Mouse (Mus musculus): ENCODE measurements around the gene Ssc5d. TPM values are rescaled to one million over a fixed set of nuclear protein-coding genes. Genes with fewer than 3 reads are reported as not detected.

Ssc5d gene
- total and polyA plus RNA-seq, 3 experiments: 0.09 to 1.6 (median 0.30) TPM

DNA sequence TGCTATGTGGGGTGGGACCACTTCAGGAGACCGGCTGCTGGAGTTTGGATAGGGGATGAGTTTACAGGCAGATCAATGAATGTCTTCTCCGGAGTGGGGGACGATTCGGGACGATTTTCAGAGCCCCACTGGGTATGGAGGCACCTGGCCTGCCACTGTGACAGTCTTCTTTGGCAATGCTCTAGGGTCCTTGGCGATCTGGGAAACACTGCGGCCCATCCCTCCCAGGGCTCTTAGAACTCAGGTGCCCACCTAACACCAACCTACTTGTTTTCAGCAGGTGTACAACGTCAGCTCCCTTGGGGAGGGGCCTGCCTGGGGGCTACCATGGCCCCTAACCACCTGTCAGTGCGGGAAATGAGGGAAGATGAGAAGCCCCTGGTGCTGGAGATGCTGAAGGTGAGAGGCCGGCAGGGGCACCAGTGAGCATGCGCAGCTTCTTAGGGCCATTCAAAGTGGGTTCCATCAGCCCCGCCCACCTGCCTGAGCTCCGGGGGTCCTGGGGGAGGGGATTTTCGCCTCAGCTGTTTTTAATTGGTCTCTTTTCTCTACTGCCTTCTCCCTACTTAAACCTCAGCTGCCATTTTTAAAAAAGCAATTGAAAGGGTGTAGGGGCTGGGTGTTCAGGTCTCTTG is 2.5 kb upstream of the Ssc5d start:
- in situ Hi-C loops (cut with MboI; ENCODE audit: low pct_ligation_motif_present, low pct_unique_long_range_greater_than_20kb, low sequenced_read_pairs) (no loop called here), dilution Hi-C loops (cut with MboI; ENCODE audit: extremely low pct_ligation_motif_present, extremely low pct_unique_long_range_greater_than_20kb, low sequenced_read_pairs) (no loop called here)
- no peak for DNase-seq (ENCODE audit: extremely low read depth)

DNA sequence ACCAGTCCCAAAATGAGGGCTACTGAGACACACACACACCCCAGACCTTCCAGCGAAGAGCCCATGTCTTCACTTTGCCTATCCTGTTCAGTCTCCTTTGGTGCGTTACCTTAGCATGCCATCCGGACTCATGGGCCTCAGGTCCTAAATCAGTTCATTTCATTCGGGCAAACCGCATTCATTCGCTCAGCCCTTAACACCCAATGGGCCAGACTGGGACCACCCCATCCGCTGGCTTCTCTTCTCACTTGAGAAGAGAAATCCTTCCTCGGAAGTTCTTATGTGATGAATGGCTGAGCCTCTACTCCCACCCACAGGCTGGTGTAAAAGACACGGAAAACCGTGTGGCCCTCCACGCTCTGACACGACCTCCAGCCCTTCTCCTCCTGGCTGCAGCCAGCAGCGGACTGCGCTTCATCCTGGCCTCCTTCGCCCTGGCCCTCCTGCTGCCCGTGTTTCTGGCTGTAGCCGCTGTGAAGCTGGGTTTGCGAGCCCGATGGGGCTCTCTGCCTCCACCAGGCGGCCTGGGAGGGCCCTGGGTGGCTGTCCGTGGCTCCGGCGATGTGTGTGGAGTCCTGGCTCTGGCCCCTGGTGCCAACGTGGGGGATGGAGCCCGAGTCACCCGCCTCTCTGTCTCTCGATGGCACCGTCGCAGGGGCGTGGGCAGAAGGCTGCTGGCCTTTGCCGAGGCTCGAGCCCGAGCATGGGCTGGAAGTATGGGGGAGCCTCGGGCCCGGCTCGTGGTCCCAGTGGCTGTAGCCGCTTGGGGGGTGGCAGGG is 1.8 kb upstream of the Ssc5d start:
- no peak overlapping the region for H3K4me3 ChIP-seq (replicated peaks in 1 of 3; ENCODE audit: low read depth in 2 of 3, low read length in 2 of 3, poor library complexity in 1 of 3)
- in situ Hi-C loops (cut with MboI; ENCODE audit: low pct_ligation_motif_present, low pct_unique_long_range_greater_than_20kb, low sequenced_read_pairs) (no loop called here), dilution Hi-C loops (cut with MboI; ENCODE audit: extremely low pct_ligation_motif_present, extremely low pct_unique_long_range_greater_than_20kb, low sequenced_read_pairs) (no loop called here)
- H3K9me3 ChIP-seq (replicated peaks; ENCODE audit: low read length): no peaks in the 10 kb centered on the region
- peaks cover 5 to 23% of the 10 kb centered on the region in 2 experiments for H3K4me1 ChIP-seq (ENCODE audit: control insufficient read depth in 1 of 2, insufficient read depth in 2 of 2)
- peaks cover 21 to 31% of the 10 kb centered on the region in 2 experiments for H3K36me3 ChIP-seq (replicated peaks in 1 of 2; ENCODE audit: control insufficient read depth in 1 of 2, insufficient read depth in 1 of 2, low read length in 1 of 2)
- H3K4me2 ChIP-seq (ENCODE audit: insufficient read depth, low read depth, poor library complexity, severe bottlenecking): no peak overlapping the region
- no peaks in the 10 kb centered on the region for H3K27me3 ChIP-seq (replicated peaks)
- DNase-seq (ENCODE audit: extremely low read depth): no peak
- no peak overlapping the region for H3K27ac ChIP-seq (ENCODE audit: insufficient read depth, low read depth)
- H3K79me2 ChIP-seq (replicated peaks; ENCODE audit: control insufficient read depth, extremely low read depth, insufficient read depth, poor library complexity, severe bottlenecking): no peaks in the 10 kb centered on the region
- TF ChIP-seq NELFE (IDR thresholded peaks at IDR 0.05; ENCODE audit: low read depth, low read length): no peak
- TF ChIP-seq ETS1 (conservative IDR thresholded peaks at IDR 0.05; ENCODE audit: low read depth, low read length): no peak
- TF ChIP-seq CHD2 (IDR thresholded peaks at IDR 0.05; ENCODE audit: low read length): no peak
- TF ChIP-seq JUND (conservative IDR thresholded peaks at IDR 0.05; ENCODE audit: low read depth, low read length): no peak
- H3K9ac ChIP-seq (ENCODE audit: insufficient read depth, low read depth): no peak overlapping the region

More for the DNA sequence above, 2.5 kb upstream of the Ssc5d start:
- no peak overlapping the region for H3K4me3 ChIP-seq (replicated peaks in 1 of 3; ENCODE audit: low read depth in 2 of 3, low read length in 2 of 3, poor library complexity in 1 of 3)
- H3K4me2 ChIP-seq (ENCODE audit: insufficient read depth, low read depth, poor library complexity, severe bottlenecking): no peak overlapping the region
- no peaks in the 10 kb centered on the region for H3K9me3 ChIP-seq (replicated peaks; ENCODE audit: low read length)
- H3K4me1 ChIP-seq (ENCODE audit: control insufficient read depth in 1 of 2, insufficient read depth in 2 of 2): peaks cover 5 to 23% of the 10 kb centered on the region in 2 experiments
- no peak overlapping the region for H3K27ac ChIP-seq (ENCODE audit: insufficient read depth, low read depth)
- no peak overlapping the region for H3K9ac ChIP-seq (ENCODE audit: insufficient read depth, low read depth)
- no peaks in the 10 kb centered on the region for H3K27me3 ChIP-seq (replicated peaks)
- no peaks in the 10 kb centered on the region for H3K79me2 ChIP-seq (replicated peaks; ENCODE audit: control insufficient read depth, extremely low read depth, insufficient read depth, poor library complexity, severe bottlenecking)
- peaks cover 26 to 38% of the 10 kb centered on the region in 2 experiments for H3K36me3 ChIP-seq (replicated peaks in 1 of 2; ENCODE audit: control insufficient read depth in 1 of 2, insufficient read depth in 1 of 2, low read length in 1 of 2)
- TF ChIP-seq NELFE (IDR thresholded peaks at IDR 0.05; ENCODE audit: low read depth, low read length) (no peak), RCOR1 (conservative IDR thresholded peaks at IDR 0.05; ENCODE audit: low read depth, low read length) (no peak), NRF1 (IDR thresholded peaks at IDR 0.05; ENCODE audit: low read depth, low read length) (peak; percentile 50), CHD1 (IDR thresholded peaks at IDR 0.05; ENCODE audit: low read depth, low read length) (no peak), ZMIZ1 (IDR thresholded peaks at IDR 0.05; ENCODE audit: low read depth, low read length) (no peak), POLR2AphosphoS2 (IDR thresholded peaks at IDR 0.05; ENCODE audit: low read depth, low read length) (no peak), TCF12 (IDR thresholded peaks at IDR 0.05; ENCODE audit: low read depth, low read length) (no peak), JUN (IDR thresholded peaks at IDR 0.05; ENCODE audit: insufficient read depth, low read depth, low read length) (no peak), CTCF (conservative IDR thresholded peaks at IDR 0.05 in 1 of 2, IDR thresholded peaks at IDR 0.05 in 1 of 2; ENCODE audit: low read depth in 2 of 2, low read length in 2 of 2) (peak in 1 of 2 experiments; percentile 23; a peak in 2 of 4 replicates), TBP (conservative IDR thresholded peaks at IDR 0.05; ENCODE audit: low read depth, low read length) (no peak), USF2 (conservative IDR thresholded peaks at IDR 0.05; ENCODE audit: low read depth, low read length) (no peak)
